In the genomic region with DNA sequence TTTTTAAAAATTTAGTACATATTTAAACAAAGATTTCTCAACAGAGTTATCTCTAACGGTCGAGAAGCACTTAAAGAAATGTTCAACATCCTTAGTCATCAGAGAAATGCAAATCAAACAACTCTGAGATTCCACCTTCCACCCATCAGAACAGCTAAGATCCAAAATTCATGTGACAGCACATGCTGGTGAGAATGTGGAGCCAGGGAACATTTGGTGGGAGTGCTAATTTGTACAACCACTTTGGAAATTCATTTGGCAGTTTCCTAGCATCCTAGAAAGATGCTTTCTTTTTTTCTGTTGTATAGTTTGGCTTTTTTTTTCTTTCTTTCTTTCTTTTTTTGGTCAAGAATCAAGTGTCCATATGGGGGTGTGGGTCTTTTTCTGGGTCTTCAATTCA, we compare ENCODE assay signal across 26 mouse cellular contexts.
DNase-seq lines count a peak whose midpoint lies in the region; ATAC-seq and TF ChIP-seq lines count a peak whose summit lies in the region.
"Had no signal": no experiment of that assay in that cellular context is flagged by ENCODE, and none has a peak within 500 bp of the region (broad histone marks: within the 10 kb centered on the region; RNA-seq: fewer than 3 reads in every experiment).

No protein-coding gene starts in this region.

- no peaks in the 10 kb centered on the region for H3K9me3 ChIP-seq in forebrain, postnatal 0 days (ENCODE audit: low read length)
- H3K9me3 ChIP-seq in forebrain, embryonic 13.5 days (replicated peaks): no peaks in the 10 kb centered on the region
- no peaks in the 10 kb centered on the region for H3K9me3 ChIP-seq in heart, embryonic 11.5 days (replicated peaks; ENCODE audit: control insufficient read depth, low read length)
- H3K9me3 ChIP-seq: embryonic facial prominence, embryonic 10.5 days; embryonic facial prominence, embryonic 13.5 days; forebrain, embryonic 12.5 days; heart, embryonic 10.5 days; hindbrain, embryonic 12.5 days; hindbrain, embryonic 15.5 days had no signal

- no peak for TF ChIP-seq CTCF in forebrain, postnatal 0 days (IDR thresholded peaks at IDR 0.05; ENCODE audit: low read depth)

- 74% methylated on average over 2 of the region's 2 CpGs for whole genome bisulfite sequencing in forebrain, postnatal 0 days
- 96% methylated on average over 2 of the region's 2 CpGs for WGBS in forebrain, embryonic 13.5 days
- 85% methylated on average over 2 of the region's 2 CpGs for WGBS in heart, embryonic 11.5 days (ENCODE audit: insufficient replicate concordance)

- H3K4me2 ChIP-seq in forebrain, postnatal 0 days (ENCODE audit: low read depth): no peak overlapping the region
- no peak overlapping the region for H3K4me2 ChIP-seq in forebrain, embryonic 13.5 days
- H3K4me2 ChIP-seq in heart, embryonic 11.5 days: no peak overlapping the region
- H3K4me2 ChIP-seq: embryonic facial prominence, embryonic 13.5 days; forebrain, embryonic 12.5 days; hindbrain, embryonic 12.5 days; hindbrain, embryonic 15.5 days had no signal

- no peak overlapping the region for H3K27ac ChIP-seq in forebrain, postnatal 0 days (ENCODE audit: low read depth, low read length)
- no peak overlapping the region for H3K27ac ChIP-seq in forebrain, embryonic 13.5 days
- H3K27ac ChIP-seq in heart, embryonic 11.5 days (ENCODE audit: low read depth, low read length): no peak overlapping the region
- H3K27ac ChIP-seq: embryonic facial prominence, embryonic 10.5 days; embryonic facial prominence, embryonic 13.5 days; forebrain, embryonic 12.5 days; heart, adult 2 months; heart, embryonic 10.5 days; hindbrain, embryonic 12.5 days; hindbrain, embryonic 15.5 days had no signal

- peak; percentile 48; the same call in 1 of the 2 replicates for ATAC-seq in forebrain, postnatal 0 days
- no peak for ATAC-seq in forebrain, embryonic 13.5 days
- no peak for ATAC-seq in heart, embryonic 11.5 days (replicated peaks; ENCODE audit: insufficient number of reproducible peaks, low FRiP score, low TSS enrichment)
- ATAC-seq: activated CD4-positive, CD25-positive, alpha-beta regulatory T cell, adult 4 months; forebrain, embryonic 16.5 days had no signal

- H3K36me3 ChIP-seq in forebrain, postnatal 0 days (ENCODE audit: insufficient read depth): no peaks in the 10 kb centered on the region
- H3K36me3 ChIP-seq in forebrain, embryonic 13.5 days (ENCODE audit: poor library complexity, severe bottlenecking): no peaks in the 10 kb centered on the region
- H3K36me3 ChIP-seq in heart, embryonic 11.5 days (ENCODE audit: control insufficient read depth, insufficient read depth, low read length): no peaks in the 10 kb centered on the region
- H3K36me3 ChIP-seq: embryonic facial prominence, embryonic 10.5 days; embryonic facial prominence, embryonic 13.5 days; forebrain, embryonic 12.5 days; heart, embryonic 10.5 days; hindbrain, embryonic 12.5 days; hindbrain, embryonic 15.5 days had no signal

- H3K4me1 ChIP-seq in forebrain, postnatal 0 days (ENCODE audit: insufficient read depth): no peaks in the 10 kb centered on the region
- peaks cover 2% of the 10 kb centered on the region; the same call in 1 of the 2 replicates for H3K4me1 ChIP-seq in forebrain, embryonic 13.5 days
- H3K4me1 ChIP-seq in heart, embryonic 11.5 days (ENCODE audit: control insufficient read depth, insufficient read depth, low read length): no peaks in the 10 kb centered on the region
- H3K4me1 ChIP-seq: forebrain, embryonic 12.5 days; heart, embryonic 10.5 days; hindbrain, embryonic 12.5 days; hindbrain, embryonic 15.5 days had no signal

- H3K27me3 ChIP-seq in forebrain, postnatal 0 days (ENCODE audit: insufficient read depth, low read length): no peaks in the 10 kb centered on the region
- 0 out of 2 replicates have a peak, but pooled peaks cover 11% of the 10 kb centered on the region for H3K27me3 ChIP-seq in forebrain, embryonic 13.5 days
- H3K27me3 ChIP-seq in heart, embryonic 11.5 days (ENCODE audit: control insufficient read depth, insufficient read depth, low read length): no peaks in the 10 kb centered on the region
- H3K27me3 ChIP-seq: hindbrain, embryonic 12.5 days; hindbrain, embryonic 15.5 days had no signal

- no peak overlapping the region for H3K4me3 ChIP-seq in forebrain, postnatal 0 days (ENCODE audit: low read depth, low read length)
- H3K4me3 ChIP-seq in forebrain, embryonic 13.5 days: no peak overlapping the region
- H3K4me3 ChIP-seq in heart, embryonic 11.5 days (ENCODE audit: low read depth, low read length): no peak overlapping the region
- H3K4me3 ChIP-seq: embryonic facial prominence, embryonic 10.5 days; embryonic facial prominence, embryonic 13.5 days; erythroblast, embryonic 14.5 days; forebrain, embryonic 12.5 days; heart, adult 2 months; heart, embryonic 10.5 days; hindbrain, embryonic 12.5 days; hindbrain, embryonic 15.5 days had no signal

- DNase-seq in forebrain, postnatal 0 days: peak; percentile 58
- peak; percentile 15 to 60 for DNase-seq in layer of hippocampus, adult 18-20 months (ENCODE audit: low spot score in 2 of 2)
- DNase-seq in layer of hippocampus, postnatal 25 days (ENCODE audit: extremely low spot score in 1 of 2, low spot score in 1 of 2): no peak
- peak; percentile 25 for DNase-seq in right cerebral cortex, adult 18-20 months
- DNase-seq in right cerebral cortex, postnatal 10 days (ENCODE audit: low spot score in 2 of 2): no peak
- DNase-seq: adrenal gland, adult 8-10 months; adrenal gland, postnatal 25 days; cerebellum, adult 11-12 months; cerebellum, adult 8-10 months; cerebellum, postnatal 10 days; cerebellum, postnatal 36 days; embryo, embryonic 11 days; gastrocnemius, postnatal 10 days; gastrocnemius, postnatal 36 days; heart, adult 2 months had no signal

- H3K9ac ChIP-seq in forebrain, postnatal 0 days: no peak overlapping the region
- H3K9ac ChIP-seq in forebrain, embryonic 13.5 days: no peak overlapping the region
- H3K9ac ChIP-seq in heart, embryonic 11.5 days (ENCODE audit: low read depth, low read length): no peak overlapping the region
- H3K9ac ChIP-seq: embryonic facial prominence, embryonic 13.5 days; forebrain, embryonic 12.5 days; hindbrain, embryonic 12.5 days; hindbrain, embryonic 15.5 days had no signal

Comparison
In these comparisons a context has a peak if more than half of its experiments do, and no peak if none do; other contexts are left out.
1. DNase-seq: peak in forebrain, postnatal 0 days (single experiment), layer of hippocampus, adult 18-20 months (2 of 2) and right cerebral cortex, adult 18-20 months (single experiment); none in layer of hippocampus, postnatal 25 days (0 of 2) and right cerebral cortex, postnatal 10 days (0 of 2).